Mouse (Mus musculus): ENCODE results near the gene Tex37.

DNA sequence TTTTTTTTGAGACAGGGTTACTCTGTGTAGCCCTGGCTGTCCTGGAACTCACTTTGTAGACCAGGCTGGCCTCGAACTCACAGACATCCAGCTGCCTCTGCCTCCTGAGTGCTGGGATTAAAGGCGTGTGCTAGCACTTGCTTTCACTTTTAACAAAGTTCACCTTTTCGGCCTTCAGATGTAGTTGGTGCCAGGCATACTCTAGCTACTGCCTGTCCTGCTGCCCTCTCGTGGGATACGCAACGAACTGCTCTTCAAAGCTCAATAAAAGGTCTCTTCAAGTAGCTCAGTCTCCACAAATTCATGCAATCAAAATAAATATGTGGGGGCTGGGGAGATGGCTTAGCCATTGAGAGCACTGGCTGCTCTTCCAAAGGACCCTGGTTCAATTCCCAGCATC, 20.6 kb downstream of the Tex37 start:
- no peak for TF ChIP-seq CTCF (IDR thresholded peaks at IDR 0.05; ENCODE audit: borderline replicate concordance, insufficient read depth, low read length)
- TF ChIP-seq POLR2A (IDR thresholded peaks at IDR 0.05; ENCODE audit: low read depth, low read length) = no peak
